Mouse (Mus musculus) stomach, postnatal 0 days (tissue): ENCODE measurements around the gene Aldh16a1.

Source experiments
- CTCF ChIP-seq: IDR thresholded peaks from 2 replicates; pipeline ENCODE4 v1.5.1; 2016; ENCODE audit warnings: antibody characterized with exemption, low read depth, mild to moderate bottlenecking, moderate library complexity
- EP300 ChIP-seq: optimal IDR thresholded peaks from 2 replicates; pipeline ENCODE3; 2016; ENCODE audit warnings: antibody characterized with exemption

- TF ChIP-seq CTCF (no peak), EP300 (no peak)
These were observed 4.6 kb upstream of the Aldh16a1 start for GRCm38 (mm10) chr7:45158991-45159390.
